Mouse (Mus musculus) kidney, adult 18-20 months (tissue): Measurements from ENCODE around the gene Olfr830.
"Not testable (repeated sequence)": the region's sequence is repeated elsewhere in the genome, so short reads cannot be mapped to it uniquely, and the experiment has no call there.

Experiments
- DNase-seq: peaks from one replicate; pipeline ENCODE4 v3.0.0; 2021

Gene Olfr830

DNA sequence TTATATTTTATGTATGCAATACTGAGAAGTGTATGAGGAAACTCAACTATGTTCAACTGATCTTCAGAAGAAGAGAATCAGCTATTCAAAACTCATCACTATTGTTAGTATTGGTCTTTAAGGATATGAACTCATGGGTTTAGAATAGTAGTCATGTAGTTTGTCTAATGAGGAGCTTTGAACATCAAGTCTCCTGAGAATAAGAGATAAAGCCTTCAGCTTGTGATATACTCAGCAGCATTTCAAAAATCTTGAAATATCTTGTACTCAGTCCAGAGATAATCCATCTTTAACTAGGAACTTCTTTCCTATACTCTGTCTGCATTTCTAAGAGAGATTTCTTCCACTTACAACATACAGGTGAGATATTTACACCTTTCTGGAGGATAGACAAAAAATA lies at the start of gene Olfr830:
TSS of gene Olfr830 (plus strand) at position 301 of the 400 bp plus-strand sequence.
- no peak for DNase-seq

DNA sequence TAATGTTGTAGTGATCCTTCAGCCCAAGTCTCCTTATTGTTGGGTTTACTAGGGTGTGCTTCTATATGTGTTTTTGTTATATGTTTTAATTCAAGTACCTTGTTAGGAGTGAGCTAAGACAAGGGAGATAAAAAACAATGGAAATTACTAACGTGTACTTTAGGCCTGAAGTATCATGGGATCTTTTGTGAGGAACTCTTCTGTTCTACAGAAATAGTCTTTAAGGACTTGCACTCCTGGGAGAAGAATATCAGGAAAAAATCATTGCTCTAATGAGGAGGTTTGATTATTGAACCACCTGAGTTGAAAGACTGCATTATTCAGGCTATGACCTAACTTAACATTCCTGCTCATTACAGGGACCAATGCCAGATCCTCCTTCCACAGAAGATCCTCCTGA lies 19.9 kb upstream of the Olfr830 start, which contains the start of gene Olfr829:
TSS of gene Olfr829 (plus strand) at position 301 of the 400 bp plus-strand sequence.
- no peak for DNase-seq

DNA sequence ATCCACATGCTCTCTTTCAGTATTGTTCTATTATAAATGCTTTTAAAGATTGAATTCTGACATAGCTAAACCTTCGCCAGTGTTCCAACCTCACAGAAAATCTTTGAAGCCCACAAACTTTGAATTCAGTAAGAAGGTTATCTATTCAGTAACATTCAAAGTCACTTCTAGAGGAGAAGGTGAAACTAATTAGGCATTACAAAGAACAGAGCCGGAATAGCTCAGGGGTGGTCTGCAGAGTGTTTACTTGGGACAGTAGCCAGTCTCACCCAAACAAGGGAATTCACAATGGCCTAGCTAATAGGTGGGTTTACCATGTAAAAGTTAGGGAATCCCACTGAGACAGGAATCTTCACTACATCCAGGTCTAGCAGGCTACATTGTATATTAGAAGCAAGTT lies 33.2 kb downstream of the Olfr830 start:
- DNase-seq, result not testable (repeated sequence)

DNA sequence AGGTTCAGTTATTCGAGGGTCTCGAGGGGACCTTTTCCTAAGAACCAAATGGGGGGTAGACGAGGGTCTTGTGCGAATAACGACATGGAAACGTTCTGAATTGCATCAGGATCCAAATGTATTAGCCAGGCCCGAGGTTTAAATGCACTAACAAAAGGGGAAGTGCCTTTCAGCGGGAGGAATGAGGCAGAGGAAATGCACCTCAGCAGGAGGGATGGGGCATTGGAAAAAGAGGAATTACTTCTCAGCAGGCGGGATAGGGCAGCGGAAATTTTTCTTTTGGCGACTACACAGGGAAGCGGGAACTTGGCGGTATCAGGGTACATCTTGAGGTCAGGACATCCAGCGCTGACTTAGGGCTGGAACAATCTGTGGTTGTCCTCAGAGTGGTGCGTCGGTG lies 53.4 kb downstream of the Olfr830 start:
- not testable (repeated sequence) for DNase-seq
